Mouse (Mus musculus): ENCODE measurements around the gene Vtn. TPM values are rescaled to one million over a fixed set of nuclear protein-coding genes. Genes with fewer than 3 reads are reported as not detected.
A peak's percentile ranks its signal among the peaks of the same experiment; 100 is the strongest.

Gene Vtn
- polyA plus RNA-seq, 1 experiment, result 6.4 TPM

GRCm38 (mm10) chr11:78536690-78537084 is 37.8 kb downstream of the Vtn start:
- peak overlapping the region; percentile 72 for H3K27ac ChIP-seq (replicated peaks; ENCODE audit: low read depth, low read length)
- peaks cover 9% of the 10 kb centered on the region; the same call in 1 of the 2 replicates for H3K4me1 ChIP-seq (ENCODE audit: control insufficient read depth, insufficient read depth, insufficient read length, low read length)
- peak overlapping the region; percentile 81 for H3K4me3 ChIP-seq (ENCODE audit: insufficient read depth, low read depth, low read length)

- H3K27ac ChIP-seq (replicated peaks; ENCODE audit: low read depth, low read length), result no peak overlapping the region
- H3K4me1 ChIP-seq (ENCODE audit: control insufficient read depth, insufficient read depth, insufficient read length, low read length), result peaks cover 3% of the 10 kb centered on the region; the same call in 1 of the 2 replicates
- H3K4me3 ChIP-seq (ENCODE audit: insufficient read depth, low read depth, low read length), result no peak overlapping the region
These were observed 41.5 kb downstream of the Vtn start for GRCm38 (mm10) chr11:78540358-78540757.

GRCm38 (mm10) chr11:78544449-78545111 is 45.7 kb downstream of the Vtn start:
- no peak overlapping the region for H3K4me3 ChIP-seq (ENCODE audit: insufficient read depth, low read depth, low read length)
- H3K27ac ChIP-seq (replicated peaks; ENCODE audit: low read depth, low read length), result no peak overlapping the region
- H3K4me1 ChIP-seq (ENCODE audit: control insufficient read depth, insufficient read depth, insufficient read length, low read length), result no peaks in the 10 kb centered on the region; the same call in 1 of the 2 replicates

- no peak overlapping the region for H3K27ac ChIP-seq (replicated peaks; ENCODE audit: low read depth, low read length)
- no peaks in the 10 kb centered on the region; the same call in 1 of the 2 replicates for H3K4me1 ChIP-seq (ENCODE audit: control insufficient read depth, insufficient read depth, insufficient read length, low read length)
- H3K4me3 ChIP-seq (ENCODE audit: insufficient read depth, low read depth, low read length), result no peak overlapping the region
These were observed 46.3 kb downstream of the Vtn start for GRCm38 (mm10) chr11:78545181-78545580.

- Histone ChIP-seq H3K4me3 (ENCODE audit: insufficient read depth, low read depth, low read length) (no peak overlapping the region), H3K27ac (replicated peaks; ENCODE audit: low read depth, low read length) (no peak overlapping the region), H3K4me1 (ENCODE audit: control insufficient read depth, insufficient read depth, insufficient read length, low read length) (no peaks in the 10 kb centered on the region; the same call in 1 of the 2 replicates)
These were observed 49.0 kb downstream of the Vtn start for GRCm38 (mm10) chr11:78547718-78548460.

- Histone ChIP-seq H3K27ac (replicated peaks; ENCODE audit: low read depth, low read length) (no peak overlapping the region), H3K4me3 (ENCODE audit: insufficient read depth, low read depth, low read length) (peak overlapping the region; percentile 69), H3K4me1 (ENCODE audit: control insufficient read depth, insufficient read depth, insufficient read length, low read length) (no peaks in the 10 kb centered on the region; the same call in 1 of the 2 replicates)
These were observed 50.6 kb downstream of the Vtn start for GRCm38 (mm10) chr11:78549491-78549987.

GRCm38 (mm10) chr11:78550168-78551058 is 51.5 kb downstream of the Vtn start, which contains the start of gene Tmem97:
TSS of gene Tmem97 (minus strand) at chr11:78550777.
- H3K4me1 ChIP-seq (ENCODE audit: control insufficient read depth, insufficient read depth, insufficient read length, low read length), result no peaks in the 10 kb centered on the region; the same call in 1 of the 2 replicates
- H3K27ac ChIP-seq (replicated peaks; ENCODE audit: low read depth, low read length), result no peak within 1 kb of the TSS
- H3K4me3 ChIP-seq (ENCODE audit: insufficient read depth, low read depth, low read length), result peak within 1 kb of the TSS; percentile 69

- Histone ChIP-seq H3K27ac (replicated peaks; ENCODE audit: low read depth, low read length) (no peak overlapping the region), H3K4me1 (ENCODE audit: control insufficient read depth, insufficient read depth, insufficient read length, low read length) (no peaks in the 10 kb centered on the region; the same call in 1 of the 2 replicates), H3K4me3 (ENCODE audit: insufficient read depth, low read depth, low read length) (peak overlapping the region; percentile 52)
These were observed 52.1 kb downstream of the Vtn start for GRCm38 (mm10) chr11:78551059-78551398.

Other genes with a start within 250 kb of the Vtn start
- gene 2610507B11Rik, start 237.3 kb upstream of the Vtn start, polyA plus RNA-seq (2012; ENCODE audit: insufficient read depth, insufficient read length, missing spikeins), result 74.3 and 104 TPM in 2 replicates
- not detected in 2 replicates for gene BC030499, start 208.2 kb upstream of the Vtn start, polyA plus RNA-seq (2012; ENCODE audit: insufficient read depth, insufficient read length, missing spikeins)
- 0.29 and 0.87 TPM in 2 replicates for gene Spag5, start 197.6 kb upstream of the Vtn start, polyA plus RNA-seq (2012; ENCODE audit: insufficient read depth, insufficient read length, missing spikeins)
- gene Aldoc, start 176.1 kb upstream of the Vtn start, polyA plus RNA-seq (2012; ENCODE audit: insufficient read depth, insufficient read length, missing spikeins), result 1.9 and 2.3 TPM in 2 replicates
- 14.4 and 19.7 TPM in 2 replicates for gene Pigs, start 170.7 kb upstream of the Vtn start, polyA plus RNA-seq (2012; ENCODE audit: insufficient read depth, insufficient read length, missing spikeins)
- gene Unc119, start 155.6 kb upstream of the Vtn start, polyA plus RNA-seq (2012; ENCODE audit: insufficient read depth, insufficient read length, missing spikeins), result 16.9 and 30.7 TPM in 2 replicates
- gene Foxn1, start 112.5 kb upstream of the Vtn start, polyA plus RNA-seq (2012; ENCODE audit: insufficient read depth, insufficient read length, missing spikeins), result not detected in 2 replicates
- gene Slc13a2, start 76.9 kb upstream of the Vtn start, polyA plus RNA-seq (2012; ENCODE audit: insufficient read depth, insufficient read length, missing spikeins), result not detected in 2 replicates
- gene Slc46a1, start 33.4 kb upstream of the Vtn start, polyA plus RNA-seq (2012; ENCODE audit: insufficient read depth, insufficient read length, missing spikeins), result 9.2 and 11.8 TPM in 2 replicates
- gene Sarm1, start 1.3 kb upstream of the Vtn start, polyA plus RNA-seq (2012; ENCODE audit: insufficient read depth, insufficient read length, missing spikeins), result not detected in 2 replicates
- not detected in 2 replicates for gene Sebox, start 4.4 kb downstream of the Vtn start, polyA plus RNA-seq (2012; ENCODE audit: insufficient read depth, insufficient read length, missing spikeins)
- gene Tmem199, start 13.1 kb downstream of the Vtn start, polyA plus RNA-seq (2012; ENCODE audit: insufficient read depth, insufficient read length, missing spikeins), result 21.4 and 27.2 TPM in 2 replicates
- gene Poldip2, start 13.1 kb downstream of the Vtn start, polyA plus RNA-seq (2012; ENCODE audit: insufficient read depth, insufficient read length, missing spikeins), result 190 and 193 TPM in 2 replicates
- 25.2 and 30.1 TPM in 2 replicates for gene Tnfaip1, start 37.2 kb downstream of the Vtn start, polyA plus RNA-seq (2012; ENCODE audit: insufficient read depth, insufficient read length, missing spikeins)
- 67.3 and 75.5 TPM in 2 replicates for gene Ift20, start 37.3 kb downstream of the Vtn start, polyA plus RNA-seq (2012; ENCODE audit: insufficient read depth, insufficient read length, missing spikeins)
- 14.8 and 20.7 TPM in 2 replicates for gene Tmem97, start 51.7 kb downstream of the Vtn start, polyA plus RNA-seq (2012; ENCODE audit: insufficient read depth, insufficient read length, missing spikeins)
- gene Nlk, start 198.3 kb downstream of the Vtn start, polyA plus RNA-seq (2012; ENCODE audit: insufficient read depth, insufficient read length, missing spikeins), result 16.8 and 20.5 TPM in 2 replicates